Mouse (Mus musculus): ENCODE results near the gene Ddr2. TPM values are rescaled to one million over a fixed set of nuclear protein-coding genes. Genes with fewer than 3 reads are reported as not detected.

Ddr2 gene
- polyA plus RNA-seq, 1 experiment from 2014 or later: 22.8 TPM

DNA sequence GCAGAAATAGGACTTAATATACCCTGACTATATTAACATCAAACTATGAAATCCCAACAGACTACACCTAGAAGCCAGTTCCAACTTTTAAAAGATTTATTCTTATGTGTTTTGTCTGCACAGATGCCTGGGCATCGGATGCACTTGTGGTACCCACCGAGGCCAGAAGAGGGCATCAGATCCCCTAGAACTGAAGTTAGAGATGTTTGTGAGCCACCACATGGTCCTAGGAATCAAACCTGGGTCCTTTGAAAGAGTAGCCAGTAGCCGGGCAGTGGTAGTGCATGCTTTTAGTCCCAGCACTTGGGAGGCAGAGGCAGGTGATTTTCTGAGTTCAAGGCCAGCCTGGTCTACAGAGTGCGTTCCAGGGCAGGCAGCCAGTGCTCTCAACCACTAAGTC lies 159.9 kb downstream of the Ddr2 start:
- Histone ChIP-seq H3K4me1 (no peaks in the 10 kb centered on the region), H3K4me3 (no peak overlapping the region), H3K27ac (replicated peaks) (no peak overlapping the region), H3K27me3 (ENCODE audit: low read depth, poor library complexity, severe bottlenecking) (no peaks in the 10 kb centered on the region), H3K36me3 (peaks cover 58% of the 10 kb centered on the region), H3K9me3 (replicated peaks) (no peaks in the 10 kb centered on the region)
- no peak for DNase-seq (ENCODE audit: low spot score)
- 88% methylated on average over 4 of the region's 4 CpGs for WGBS

DNA sequence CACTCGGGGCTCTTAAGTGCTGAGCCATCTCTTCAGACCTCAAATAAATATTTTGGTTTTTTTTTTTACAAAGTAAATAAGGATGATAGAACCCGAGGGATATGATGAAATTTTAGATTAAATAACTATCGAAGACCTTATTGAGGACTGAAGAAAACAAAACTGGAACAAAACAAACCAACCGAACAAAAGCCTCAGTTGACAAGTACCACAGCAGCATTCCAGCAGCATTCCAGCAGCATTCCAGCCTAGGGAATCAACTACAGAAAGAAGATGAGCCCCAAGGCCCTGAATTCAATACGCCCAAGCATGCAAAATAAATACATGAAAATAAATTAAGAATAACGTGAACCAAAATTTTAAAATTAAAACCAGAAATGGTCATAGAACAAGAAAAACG lies 160.6 kb downstream of the Ddr2 start:
- no peaks in the 10 kb centered on the region for H3K27me3 ChIP-seq (ENCODE audit: low read depth, poor library complexity, severe bottlenecking)
- no peaks in the 10 kb centered on the region for H3K4me1 ChIP-seq
- WGBS: 69% methylated on average over 7 of the region's 7 CpGs
- no peak overlapping the region for H3K4me3 ChIP-seq
- H3K36me3 ChIP-seq: peaks cover 51% of the 10 kb centered on the region
- H3K9me3 ChIP-seq (replicated peaks): no peaks in the 10 kb centered on the region
- DNase-seq (ENCODE audit: low spot score): no peak
- no peak overlapping the region for H3K27ac ChIP-seq (replicated peaks)

DNA sequence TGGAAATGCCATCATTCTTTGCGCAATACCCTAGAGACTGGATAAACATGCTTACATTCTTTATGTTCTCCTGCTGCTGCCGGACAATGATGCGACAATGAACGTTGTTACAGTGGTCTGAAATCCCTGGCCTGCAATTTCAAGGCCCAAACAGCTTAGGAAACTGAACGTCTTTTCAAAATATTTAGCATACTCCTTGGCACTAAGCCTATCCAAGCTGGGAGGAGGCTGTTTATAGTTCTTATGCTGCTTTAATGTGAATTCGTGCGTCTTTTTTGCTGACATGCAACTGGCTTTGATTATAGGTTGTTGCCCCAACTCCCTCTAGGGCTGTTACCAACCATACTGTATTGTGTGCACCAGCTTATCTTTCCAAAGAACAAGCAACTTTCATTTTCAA lies 161.7 kb downstream of the Ddr2 start:
- no peaks in the 10 kb centered on the region for H3K9me3 ChIP-seq (replicated peaks)
- no peaks in the 10 kb centered on the region for H3K27me3 ChIP-seq (ENCODE audit: low read depth, poor library complexity, severe bottlenecking)
- H3K36me3 ChIP-seq: peaks cover 40% of the 10 kb centered on the region
- H3K27ac ChIP-seq (replicated peaks): no peak overlapping the region
- H3K4me3 ChIP-seq: no peak overlapping the region
- WGBS: 84% methylated on average over 7 of the region's 7 CpGs
- no peaks in the 10 kb centered on the region for H3K4me1 ChIP-seq
- DNase-seq (ENCODE audit: low spot score): no peak

DNA sequence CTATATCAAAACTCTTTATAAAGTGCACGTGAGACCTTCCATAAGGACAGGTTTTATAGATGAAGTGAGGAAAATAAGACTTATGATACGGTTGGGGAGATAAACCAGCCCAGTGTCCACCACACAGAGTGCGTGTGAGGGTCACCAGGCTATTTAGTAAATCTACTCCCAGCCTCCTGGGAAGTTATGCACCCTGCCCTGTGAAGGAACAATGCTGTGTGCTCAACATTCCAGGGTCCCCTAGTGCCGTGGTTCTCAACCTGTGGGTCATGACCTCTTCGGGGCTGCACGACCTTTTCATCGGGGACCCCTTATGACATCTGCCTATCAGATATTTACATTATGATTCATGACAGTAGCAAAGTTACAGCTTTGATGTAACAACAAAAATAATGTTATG lies 162.3 kb downstream of the Ddr2 start:
- Histone ChIP-seq H3K27me3 (ENCODE audit: low read depth, poor library complexity, severe bottlenecking) (no peaks in the 10 kb centered on the region), H3K9me3 (replicated peaks) (no peaks in the 10 kb centered on the region), H3K4me1 (no peaks in the 10 kb centered on the region), H3K4me3 (no peak overlapping the region), H3K36me3 (peaks cover 34% of the 10 kb centered on the region), H3K27ac (replicated peaks) (no peak overlapping the region)
- DNase-seq (ENCODE audit: low spot score): no peak
- 82% methylated on average over 7 of the region's 7 CpGs for WGBS

DNA sequence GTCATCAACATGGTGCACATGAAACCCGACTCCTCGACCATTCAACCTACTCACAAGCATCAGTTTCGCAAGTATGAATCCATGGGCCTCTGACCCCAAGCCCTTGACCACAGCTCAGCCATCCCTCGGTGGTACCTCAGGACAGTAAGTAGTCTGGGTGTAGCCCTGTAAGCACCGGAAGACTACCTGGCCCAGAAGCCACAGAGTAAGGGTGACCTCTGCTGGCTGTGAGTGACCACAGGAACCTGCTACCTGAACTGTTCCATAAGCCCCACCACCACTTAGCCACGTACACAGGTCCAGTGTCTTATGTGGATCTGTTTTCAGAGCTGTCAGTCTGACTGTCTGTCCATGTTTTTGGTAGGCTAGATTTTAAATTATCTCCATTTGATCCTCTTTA lies 162.9 kb downstream of the Ddr2 start:
- no peak for DNase-seq (ENCODE audit: low spot score)
- Histone ChIP-seq H3K4me1 (no peaks in the 10 kb centered on the region), H3K27ac (replicated peaks) (no peak overlapping the region), H3K36me3 (peaks cover 28% of the 10 kb centered on the region), H3K9me3 (replicated peaks) (no peaks in the 10 kb centered on the region), H3K4me3 (no peak overlapping the region), H3K27me3 (ENCODE audit: low read depth, poor library complexity, severe bottlenecking) (no peaks in the 10 kb centered on the region)
- WGBS: 82% methylated on average over 6 of the region's 6 CpGs

DNA sequence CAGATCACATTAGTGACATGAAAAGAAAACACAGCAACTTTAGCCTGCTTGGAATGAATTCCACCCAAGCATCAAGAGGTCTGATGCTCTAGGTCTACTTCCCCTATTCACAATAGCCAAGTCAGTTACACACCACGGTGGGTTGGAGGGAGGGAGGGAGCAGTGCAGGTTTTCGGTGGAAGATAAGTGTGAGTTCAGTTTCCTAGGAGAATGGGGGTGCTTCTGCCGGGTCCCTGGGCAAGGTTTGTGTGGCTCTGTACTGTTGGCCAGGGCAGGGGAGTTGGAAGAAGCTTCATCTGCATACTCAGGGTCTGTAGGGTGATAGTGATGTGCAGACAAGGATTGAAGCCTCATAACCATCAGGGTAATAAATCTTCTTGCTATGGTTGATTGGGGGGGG lies 164.6 kb downstream of the Ddr2 start:
- Histone ChIP-seq H3K4me1 (no peaks in the 10 kb centered on the region), H3K9me3 (replicated peaks) (no peaks in the 10 kb centered on the region), H3K27ac (replicated peaks) (no peak overlapping the region), H3K27me3 (ENCODE audit: low read depth, poor library complexity, severe bottlenecking) (no peaks in the 10 kb centered on the region), H3K36me3 (peaks cover 11% of the 10 kb centered on the region), H3K4me3 (no peak overlapping the region)
- WGBS: 77% methylated on average over 3 of the region's 3 CpGs
- no peak for DNase-seq (ENCODE audit: low spot score)

DNA sequence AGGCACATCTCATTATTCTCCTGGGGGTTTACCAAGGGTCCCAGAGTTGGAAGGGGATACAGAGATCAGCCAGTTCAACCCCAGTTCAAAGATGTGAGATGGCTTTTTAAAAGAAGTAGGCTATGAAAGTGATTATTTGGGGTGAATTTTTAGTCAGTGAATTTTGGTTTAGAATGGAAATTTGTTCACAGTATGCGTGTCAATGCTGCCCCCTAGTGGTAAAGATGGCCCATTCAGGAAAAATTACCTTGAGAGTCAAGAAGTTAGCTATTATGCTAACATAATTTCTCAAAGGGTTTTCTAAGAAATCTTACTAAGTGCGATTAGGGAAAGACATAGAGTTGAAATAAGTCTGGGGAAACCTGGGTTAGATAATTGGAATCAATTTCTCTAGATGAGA lies 171.2 kb downstream of the Ddr2 start:
- no peaks in the 10 kb centered on the region for H3K27me3 ChIP-seq (ENCODE audit: low read depth, poor library complexity, severe bottlenecking)
- 2% methylated on average over 2 of the region's 2 CpGs for WGBS
- no peak overlapping the region for H3K27ac ChIP-seq (replicated peaks)
- H3K9me3 ChIP-seq (replicated peaks): no peaks in the 10 kb centered on the region
- DNase-seq (ENCODE audit: low spot score): no peak
- H3K4me3 ChIP-seq: no peak overlapping the region
- H3K4me1 ChIP-seq: peaks cover 14% of the 10 kb centered on the region
- H3K36me3 ChIP-seq: no peaks in the 10 kb centered on the region

DNA sequence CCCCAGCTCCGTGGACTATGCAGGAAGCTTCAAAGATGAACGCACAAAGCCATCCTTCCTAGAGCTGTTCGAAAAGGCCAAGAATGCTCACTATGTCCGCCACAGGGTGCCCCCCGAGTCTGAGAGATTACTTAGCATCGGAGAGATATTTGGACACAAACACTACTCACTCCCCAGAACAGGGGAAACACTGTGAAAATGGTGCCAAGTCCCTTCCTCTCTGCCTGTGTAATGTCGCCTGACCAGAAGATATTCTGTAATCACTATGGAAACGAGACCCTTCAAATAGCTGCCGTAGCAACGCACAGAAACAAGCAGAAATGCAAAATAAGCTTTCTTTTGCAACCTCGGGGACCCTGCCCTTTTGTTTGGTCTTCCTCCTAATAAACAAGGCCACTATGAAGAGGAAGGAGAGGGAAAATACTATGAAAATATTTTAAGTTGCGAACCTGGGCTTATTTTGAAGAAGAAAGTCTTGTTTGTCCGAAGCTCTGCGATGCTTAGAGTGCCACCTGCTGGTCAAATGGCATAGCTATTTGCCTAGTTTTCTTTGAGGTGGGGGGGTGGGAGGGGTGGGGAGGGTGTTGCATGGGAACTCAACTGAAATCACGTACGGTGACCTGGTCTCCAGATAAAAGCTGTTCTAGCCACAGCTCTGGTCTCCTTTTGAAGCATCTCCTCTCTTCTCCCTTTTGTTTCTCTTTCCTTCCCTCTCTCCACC lies 176.4 kb downstream of the Ddr2 start:
- Histone ChIP-seq H3K36me3 (no peaks in the 10 kb centered on the region), H3K27ac (replicated peaks) (peak overlapping the region; percentile 78), H3K4me1 (peaks cover 36% of the 10 kb centered on the region), H3K27me3 (ENCODE audit: low read depth, poor library complexity, severe bottlenecking) (0 out of 2 replicates have a peak, but pooled peaks cover 8% of the 10 kb centered on the region), H3K4me3 (peak overlapping the region; percentile 35), H3K9me3 (replicated peaks) (no peaks in the 10 kb centered on the region)
- 48% methylated on average over 16 of the region's 16 CpGs for WGBS
- DNase-seq (ENCODE audit: low spot score): peak; percentile 48

DNA sequence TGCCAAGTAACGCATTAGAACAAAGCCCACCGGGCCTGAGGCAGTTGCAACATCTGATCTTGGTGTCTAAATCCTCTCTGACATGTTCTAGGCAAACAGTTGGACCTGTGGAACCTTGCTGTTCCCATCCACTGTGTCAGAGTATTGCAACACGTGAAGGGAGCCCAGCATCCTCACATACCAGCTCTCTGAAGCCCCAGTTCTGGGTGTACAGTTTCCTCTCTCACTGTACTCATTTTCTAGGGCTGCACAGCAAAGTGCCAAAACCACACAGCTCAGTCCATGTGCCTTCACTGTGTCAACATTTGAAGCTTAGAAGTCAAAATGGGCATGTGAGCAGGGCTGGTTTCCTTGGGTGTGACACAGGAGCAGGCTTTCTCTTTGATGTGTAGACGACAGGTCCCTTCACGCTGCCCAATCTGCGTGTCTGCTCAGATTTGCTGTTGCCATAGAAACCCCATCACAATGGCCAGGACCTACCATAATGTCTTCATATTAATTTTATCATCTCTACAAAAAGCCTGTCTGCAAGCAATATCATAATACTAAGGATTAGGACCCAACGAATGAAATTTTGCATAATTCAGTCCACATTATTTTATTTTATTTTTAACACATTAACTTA lies 178.3 kb downstream of the Ddr2 start:
- Histone ChIP-seq H3K27me3 (ENCODE audit: low read depth, poor library complexity, severe bottlenecking) (0 out of 2 replicates have a peak, but pooled peaks cover 8% of the 10 kb centered on the region), H3K4me1 (peaks cover 55% of the 10 kb centered on the region), H3K4me3 (no peak overlapping the region), H3K27ac (replicated peaks) (no peak overlapping the region), H3K9me3 (replicated peaks) (no peaks in the 10 kb centered on the region), H3K36me3 (no peaks in the 10 kb centered on the region)
- WGBS: 74% methylated on average over 7 of the region's 7 CpGs
- DNase-seq (ENCODE audit: low spot score): no peak

DNA sequence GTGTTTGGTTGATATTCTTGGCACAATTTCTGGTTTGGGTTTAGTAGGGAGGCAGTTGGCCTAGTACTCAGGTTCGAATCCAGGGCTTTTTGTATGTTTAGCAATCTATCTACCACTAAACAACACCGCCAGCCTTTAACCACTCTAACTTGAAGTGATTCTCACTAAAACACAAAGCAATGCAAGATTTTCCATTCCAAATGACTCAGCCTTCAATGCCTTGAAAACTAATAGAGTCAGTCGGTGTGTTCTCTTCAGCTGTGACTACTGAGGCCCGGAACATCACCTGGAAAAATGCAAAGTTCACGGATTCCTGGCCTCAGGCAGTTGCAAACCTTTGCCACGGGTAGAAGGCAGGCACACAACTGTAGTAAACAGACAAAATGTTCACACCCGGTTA lies 178.9 kb downstream of the Ddr2 start:
- H3K9me3 ChIP-seq (replicated peaks): no peaks in the 10 kb centered on the region
- H3K27ac ChIP-seq (replicated peaks): no peak overlapping the region
- DNase-seq (ENCODE audit: low spot score): no peak
- H3K4me1 ChIP-seq: peaks cover 60% of the 10 kb centered on the region
- 0 out of 2 replicates have a peak, but pooled peaks cover 8% of the 10 kb centered on the region for H3K27me3 ChIP-seq (ENCODE audit: low read depth, poor library complexity, severe bottlenecking)
- no peaks in the 10 kb centered on the region for H3K36me3 ChIP-seq
- no peak overlapping the region for H3K4me3 ChIP-seq
- 89% methylated on average over 7 of the region's 7 CpGs for WGBS

DNA sequence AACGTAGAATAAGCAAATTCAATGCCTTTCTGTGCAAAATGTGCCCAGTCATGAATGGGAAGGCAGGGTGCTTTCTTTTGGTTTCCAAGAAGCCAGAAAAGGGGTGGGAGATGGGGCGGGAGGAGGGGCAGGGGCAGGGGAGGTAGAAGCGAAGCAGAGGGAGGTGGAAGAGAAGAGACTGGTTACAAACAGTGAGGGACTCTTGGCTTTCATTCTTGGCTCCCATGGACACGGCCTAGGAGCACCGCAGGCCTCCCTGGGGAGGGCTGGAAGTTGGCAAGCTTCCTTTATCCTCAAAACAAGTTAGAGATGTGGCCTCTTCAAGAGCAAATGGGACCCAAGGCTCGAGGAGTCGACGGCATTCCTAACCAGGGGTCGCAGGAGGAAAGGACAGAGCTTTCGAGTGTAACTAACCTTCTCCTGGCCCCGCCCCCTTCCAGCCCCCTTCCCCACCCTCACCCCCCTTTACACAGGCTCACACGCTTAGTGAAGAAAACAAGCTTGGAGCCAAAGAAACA lies 182.0 kb downstream of the Ddr2 start, which contains the start of gene Ccdc190:
Gene Ccdc190 (plus strand): TSS at position 195 of the 518 bp plus-strand sequence.
- no peaks in the 10 kb centered on the region for H3K36me3 ChIP-seq
- H3K4me1 ChIP-seq: peaks cover 37% of the 10 kb centered on the region
- WGBS: 11% methylated on average over 12 of the region's 12 CpGs
- peak within 1 kb of the TSS; percentile 79 for H3K27ac ChIP-seq (replicated peaks)
- H3K9me3 ChIP-seq (replicated peaks): no peaks in the 10 kb centered on the region
- 0 out of 2 replicates have a peak, but pooled peaks cover 8% of the 10 kb centered on the region for H3K27me3 ChIP-seq (ENCODE audit: low read depth, poor library complexity, severe bottlenecking)
- DNase-seq (ENCODE audit: low spot score): peak; percentile 53
- peak within 1 kb of the TSS; percentile 40 for H3K4me3 ChIP-seq

DNA sequence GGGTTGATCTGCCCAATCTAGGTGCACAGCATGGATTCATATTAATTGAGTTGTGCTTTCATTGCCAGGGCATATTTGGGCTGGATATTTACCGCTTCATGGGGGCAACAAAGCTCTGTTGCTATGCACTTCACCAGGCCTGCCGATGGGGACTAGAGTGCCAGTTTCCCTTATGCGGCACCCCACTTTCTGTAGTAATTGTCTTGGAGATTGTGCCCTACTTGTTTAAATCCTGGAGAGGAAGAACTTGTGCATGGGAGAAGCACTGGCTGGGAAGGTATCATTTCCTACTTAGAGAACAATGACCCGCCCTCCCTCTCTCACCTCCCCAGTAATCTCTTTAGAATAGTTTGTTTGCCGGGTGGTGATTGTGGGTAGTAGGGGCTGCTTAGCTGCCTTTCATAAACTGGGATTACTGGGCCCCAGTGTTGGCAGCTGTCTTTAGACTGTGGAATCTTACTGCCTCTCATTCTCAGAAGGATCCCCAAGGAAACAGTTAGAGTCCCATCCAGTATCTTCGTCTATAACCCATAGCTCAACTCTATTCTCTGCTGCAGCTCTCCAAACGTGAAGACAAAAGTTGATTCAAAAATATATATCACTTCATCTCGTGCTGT lies 182.7 kb downstream of the Ddr2 start:
- Histone ChIP-seq H3K27ac (replicated peaks) (peak overlapping the region; percentile 79), H3K4me1 (peaks cover 37% of the 10 kb centered on the region), H3K36me3 (no peaks in the 10 kb centered on the region), H3K27me3 (ENCODE audit: low read depth, poor library complexity, severe bottlenecking) (0 out of 2 replicates have a peak, but pooled peaks cover 8% of the 10 kb centered on the region), H3K4me3 (peak overlapping the region; percentile 40; the same call in 1 of the 2 replicates), H3K9me3 (replicated peaks) (no peaks in the 10 kb centered on the region)
- peak; percentile 27 for DNase-seq (ENCODE audit: low spot score)
- WGBS: 32% methylated on average over 8 of the region's 8 CpGs

DNA sequence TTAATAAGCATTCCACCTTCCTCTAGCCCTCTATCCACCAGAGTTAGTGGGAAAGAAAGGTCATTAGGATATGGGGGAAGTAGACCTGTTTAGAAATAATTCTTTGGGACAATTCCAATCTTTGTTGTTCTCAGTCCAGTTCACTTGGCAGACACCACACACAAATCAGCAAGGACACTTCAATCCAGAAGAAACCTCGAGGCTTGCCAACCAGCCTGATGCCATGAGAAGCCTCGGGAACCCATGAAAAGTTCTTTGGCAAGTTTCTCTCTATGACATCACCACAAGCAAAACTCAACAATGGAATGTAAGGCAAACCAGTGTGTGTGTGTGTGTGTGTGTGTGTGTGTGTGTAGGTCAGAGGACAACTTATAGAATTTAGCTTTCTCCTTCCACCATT lies 186.0 kb downstream of the Ddr2 start:
- Histone ChIP-seq H3K4me3 (no peak overlapping the region), H3K4me1 (peaks cover 28% of the 10 kb centered on the region), H3K27me3 (ENCODE audit: low read depth, poor library complexity, severe bottlenecking) (peaks cover 7% of the 10 kb centered on the region), H3K27ac (replicated peaks) (no peak overlapping the region), H3K36me3 (no peaks in the 10 kb centered on the region), H3K9me3 (replicated peaks) (no peaks in the 10 kb centered on the region)
- WGBS: 91% methylated on average over 2 of the region's 2 CpGs
- DNase-seq (ENCODE audit: low spot score): no peak

Measured in midbrain, embryonic 10.5 days (tissue).